Mouse (Mus musculus) right cerebral cortex, postnatal 10 days (tissue): ENCODE measurements around the gene Spata9.
"Not testable (repeated sequence)": the region's sequence is repeated elsewhere in the genome, so short reads cannot be mapped to it uniquely, and the experiment has no call there.

ENCODE experiments used
- DNase-seq, 2 experiments: peaks; one replicate each; pipeline ENCODE4 v3.0.0; 2021; ENCODE audit warnings: low spot score in 2 of 2

The Spata9 gene

DNA sequence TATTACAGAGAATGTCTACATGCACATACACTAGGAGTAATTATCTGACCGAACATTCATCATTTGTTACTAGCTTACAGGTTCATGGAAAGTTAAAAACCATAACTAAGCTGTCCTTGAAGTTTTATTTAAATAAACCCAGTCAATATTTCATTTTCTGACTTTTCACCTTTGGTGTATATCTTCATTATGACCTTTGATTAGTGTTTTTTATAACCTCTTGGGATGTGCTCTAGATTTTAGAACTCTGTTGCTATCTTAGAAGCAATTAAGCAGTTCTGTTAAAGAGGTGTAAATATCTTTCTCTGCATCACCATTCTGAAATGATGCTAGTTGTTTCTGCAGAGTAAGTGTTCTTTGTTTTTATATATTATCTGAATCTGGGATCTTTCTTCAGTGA lies at the start of gene Spata9:
Spata9 (plus strand) TSS at position 301 of the 400 bp plus-strand sequence.
- no peak for DNase-seq

DNA sequence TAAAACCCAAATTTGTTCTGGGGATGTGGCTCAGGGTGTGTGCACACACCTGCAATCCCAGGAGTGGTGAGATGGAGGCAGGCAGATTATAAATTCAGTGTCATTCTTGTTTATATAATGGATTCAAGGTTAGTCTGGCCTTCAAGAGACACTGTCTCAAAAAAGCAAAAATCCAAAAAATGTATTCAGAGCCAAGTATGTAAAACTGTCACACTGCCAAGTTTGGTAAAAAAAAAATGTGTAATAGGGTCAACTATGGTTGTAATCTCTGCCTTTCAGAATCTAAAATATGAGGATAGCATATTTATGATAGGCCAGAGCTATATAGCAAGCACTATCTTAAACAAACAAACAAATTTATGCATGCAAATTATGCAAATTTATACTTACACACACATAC lies 39.0 kb upstream of the Spata9 start:
- no peak for DNase-seq

DNA sequence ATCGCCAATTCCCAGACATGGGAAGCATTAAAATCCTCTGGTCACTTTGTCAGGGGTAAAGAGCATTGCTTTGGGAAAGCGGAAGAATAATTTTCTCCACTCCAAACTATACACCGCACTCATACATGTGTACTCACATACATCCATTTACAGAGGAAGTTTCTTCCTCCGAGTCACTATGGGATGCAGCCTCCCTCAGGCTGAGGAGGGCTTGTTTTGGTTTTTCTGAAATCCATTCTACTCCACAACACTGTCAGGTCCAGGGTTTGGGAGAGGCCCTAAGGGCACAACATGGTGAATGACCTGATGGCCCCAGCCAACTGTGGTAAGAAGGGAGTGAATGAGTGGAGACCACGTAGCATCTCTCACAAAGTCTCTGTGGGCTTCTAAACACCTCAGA lies 37.9 kb upstream of the Spata9 start:
- DNase-seq, result not testable (repeated sequence)

DNA sequence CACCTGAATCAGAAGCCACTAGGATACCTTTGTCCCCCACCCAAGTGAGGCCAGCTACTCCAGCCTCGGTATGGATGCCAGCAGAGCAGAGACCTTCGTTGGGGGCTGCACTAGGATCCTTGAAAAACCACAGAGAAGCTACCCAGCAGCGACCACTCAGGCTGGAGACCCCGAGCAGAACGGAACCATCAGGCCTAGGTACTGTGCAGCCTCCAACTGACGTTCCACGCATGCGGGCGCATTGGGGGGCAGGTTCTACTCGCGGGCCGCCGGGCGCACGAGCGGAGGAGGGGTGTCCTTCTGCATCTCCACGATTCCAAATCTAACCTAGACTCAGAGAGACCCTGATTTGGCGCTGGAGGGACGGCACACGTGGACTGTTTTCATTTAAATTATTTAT lies 36.9 kb upstream of the Spata9 start:
- DNase-seq, result no peak

DNA sequence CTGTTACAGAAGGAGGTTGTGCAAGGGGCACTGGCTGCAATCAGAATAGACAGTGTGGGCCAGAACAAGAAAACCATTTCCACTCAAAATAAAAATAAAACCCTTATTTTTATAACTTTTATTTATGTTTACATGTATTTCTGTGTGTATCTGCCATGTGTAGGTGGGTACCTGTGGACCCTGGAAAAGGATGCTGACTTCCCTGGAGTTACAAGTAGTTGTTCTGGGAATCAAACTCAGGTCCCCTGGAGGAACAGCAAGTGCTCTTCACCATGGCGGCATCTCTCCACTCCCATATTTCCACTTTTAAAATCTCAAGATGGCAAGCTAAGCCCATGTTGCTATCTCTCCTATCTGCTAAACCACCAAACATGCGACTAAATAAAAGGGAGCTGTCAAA lies 36.3 kb upstream of the Spata9 start:
- DNase-seq, result no peak

DNA sequence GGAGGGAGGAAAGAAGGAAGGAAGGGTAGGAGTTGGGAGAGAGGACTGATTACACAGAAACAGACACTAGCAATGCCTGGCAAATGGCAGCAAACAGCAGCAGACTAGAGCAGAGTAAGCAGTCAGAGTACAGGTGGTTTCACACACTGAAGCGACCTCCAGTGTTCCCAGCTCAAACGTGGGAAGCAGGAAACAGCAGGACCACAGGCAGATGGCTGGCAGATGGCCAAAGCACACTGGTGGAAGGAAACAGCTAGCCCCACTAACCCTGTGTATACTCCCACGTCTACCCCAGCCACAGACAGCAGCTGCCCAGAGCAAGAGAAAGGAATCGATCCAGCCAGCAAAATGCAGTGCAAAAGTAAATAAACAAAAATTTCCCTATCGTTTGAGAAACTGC lies 35.9 kb upstream of the Spata9 start:
- peak; percentile 76 to 79 for DNase-seq

DNA sequence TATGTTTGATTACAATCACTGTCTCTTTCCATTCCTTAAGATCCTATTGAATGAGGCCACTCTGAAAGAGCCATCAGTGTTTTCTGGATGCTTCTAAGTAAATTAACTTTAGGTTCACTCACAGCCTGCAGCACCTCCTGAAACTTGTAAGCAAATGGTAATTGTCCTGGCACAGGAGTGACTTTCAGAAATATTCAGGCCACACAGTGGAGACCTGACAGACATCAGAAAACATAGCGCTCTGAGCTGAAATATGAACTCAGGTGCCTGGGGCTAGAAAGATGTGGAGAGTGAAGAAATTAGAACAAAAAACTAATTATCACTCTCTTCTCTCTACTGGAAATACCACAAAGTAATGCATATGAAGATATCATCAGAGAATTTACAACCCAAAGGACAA lies 33.7 kb upstream of the Spata9 start:
- DNase-seq, result no peak

DNA sequence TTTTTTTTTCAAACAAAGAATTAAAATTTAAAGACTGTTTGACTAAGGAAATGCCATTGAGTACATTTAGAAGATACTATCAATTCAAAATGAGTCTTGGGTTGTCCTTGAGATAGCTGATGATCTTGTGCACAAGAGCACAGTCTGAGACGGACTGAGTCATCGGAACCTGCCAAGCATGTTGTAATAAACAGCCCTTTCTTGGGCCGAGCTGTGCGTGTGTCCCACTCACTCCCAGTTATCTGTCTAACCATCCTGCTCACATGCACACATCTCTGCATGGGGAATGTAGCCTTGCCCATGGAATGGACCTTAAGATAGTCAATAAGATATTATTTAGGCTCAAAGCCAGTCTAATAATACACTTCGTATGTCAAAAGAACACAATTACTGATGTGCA lies 28.1 kb upstream of the Spata9 start:
- DNase-seq, result no peak

DNA sequence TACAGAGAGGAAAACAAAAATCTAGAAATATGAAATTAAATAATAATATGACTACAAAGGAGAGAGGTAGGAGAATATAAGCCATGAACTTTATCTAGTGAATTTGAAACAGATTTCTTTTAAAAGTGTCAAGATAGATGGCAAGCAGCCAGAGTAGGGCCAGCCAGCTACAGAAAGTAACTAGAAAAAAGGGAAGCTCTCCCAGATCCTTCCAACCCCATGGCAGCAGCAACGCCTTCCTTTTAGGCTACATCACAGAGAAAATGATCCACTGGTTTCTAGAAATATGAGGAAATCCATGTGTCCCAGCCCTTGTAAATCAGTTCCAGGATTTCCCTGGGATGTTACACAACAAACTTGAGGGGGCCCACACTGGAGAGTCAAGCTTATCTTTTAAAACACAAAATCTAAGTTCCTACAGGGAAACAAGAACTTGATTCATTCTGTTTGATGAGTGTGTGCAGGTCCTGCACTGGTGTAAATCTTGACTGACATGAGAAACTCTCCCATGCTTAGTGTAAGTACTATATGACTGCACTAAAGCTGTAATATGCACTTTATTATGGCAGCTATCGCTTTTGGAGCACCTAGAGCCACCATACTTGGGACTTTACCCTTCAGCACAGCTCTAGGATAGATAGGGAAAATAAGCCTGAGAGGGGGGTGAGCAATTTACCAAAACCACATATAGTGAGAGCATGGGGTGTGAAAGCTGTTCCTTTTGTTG lies 26.0 kb upstream of the Spata9 start:
- DNase-seq, result no peak

DNA sequence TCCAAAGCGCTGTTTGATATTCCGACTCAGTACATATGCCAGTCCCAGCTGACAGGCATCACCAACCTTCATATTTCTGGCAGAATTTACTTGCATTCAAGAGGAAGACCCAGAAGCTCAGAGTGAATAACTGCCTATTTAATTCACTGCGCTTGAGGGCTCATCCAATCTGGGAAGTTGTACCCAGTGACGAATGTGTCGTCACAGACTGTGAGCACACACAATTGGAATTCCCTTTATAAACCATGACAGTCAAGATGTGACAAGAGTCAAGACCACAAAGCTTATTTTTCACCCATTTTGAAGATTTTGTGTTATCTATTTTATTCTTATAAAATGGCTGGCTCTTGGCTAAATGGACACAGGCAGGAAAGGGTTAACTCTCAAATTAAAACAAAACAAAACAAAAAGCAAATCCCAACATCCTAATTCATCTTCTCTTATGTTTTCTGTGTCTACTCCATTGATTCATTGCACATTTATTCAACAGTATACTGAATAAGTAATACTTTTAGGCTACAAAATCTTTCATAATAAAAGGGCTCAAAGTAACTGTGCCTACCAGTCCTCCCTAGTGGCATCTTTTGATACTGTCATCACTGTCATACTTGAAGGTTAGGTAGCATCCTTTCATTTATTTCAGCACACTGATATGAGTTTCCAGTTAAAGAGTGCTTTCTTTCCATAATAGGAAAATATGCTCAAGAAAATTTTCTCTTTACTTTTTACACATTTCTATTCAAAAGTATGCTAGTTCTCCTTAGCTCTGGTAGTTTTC lies 25.2 kb upstream of the Spata9 start:
- DNase-seq, result no peak

DNA sequence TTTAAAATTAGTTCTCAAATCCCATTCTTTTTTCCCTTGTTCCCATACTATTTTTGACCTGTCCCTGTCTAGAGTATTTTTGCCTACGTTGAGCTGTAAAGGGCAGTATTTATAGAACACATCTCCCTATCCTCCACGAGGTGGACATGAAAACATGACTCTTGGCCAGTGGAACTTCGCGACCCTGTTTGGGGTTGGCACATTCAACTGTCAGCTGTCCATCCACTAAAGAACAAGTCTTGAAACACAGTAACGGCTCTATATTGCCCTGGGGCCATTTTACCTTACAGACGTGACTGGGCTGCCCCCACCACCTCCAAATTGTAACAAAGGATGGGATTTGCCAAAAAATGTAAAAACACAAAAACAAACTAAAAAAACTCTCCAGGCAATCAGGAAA lies 24.2 kb upstream of the Spata9 start:
- DNase-seq, result no peak

DNA sequence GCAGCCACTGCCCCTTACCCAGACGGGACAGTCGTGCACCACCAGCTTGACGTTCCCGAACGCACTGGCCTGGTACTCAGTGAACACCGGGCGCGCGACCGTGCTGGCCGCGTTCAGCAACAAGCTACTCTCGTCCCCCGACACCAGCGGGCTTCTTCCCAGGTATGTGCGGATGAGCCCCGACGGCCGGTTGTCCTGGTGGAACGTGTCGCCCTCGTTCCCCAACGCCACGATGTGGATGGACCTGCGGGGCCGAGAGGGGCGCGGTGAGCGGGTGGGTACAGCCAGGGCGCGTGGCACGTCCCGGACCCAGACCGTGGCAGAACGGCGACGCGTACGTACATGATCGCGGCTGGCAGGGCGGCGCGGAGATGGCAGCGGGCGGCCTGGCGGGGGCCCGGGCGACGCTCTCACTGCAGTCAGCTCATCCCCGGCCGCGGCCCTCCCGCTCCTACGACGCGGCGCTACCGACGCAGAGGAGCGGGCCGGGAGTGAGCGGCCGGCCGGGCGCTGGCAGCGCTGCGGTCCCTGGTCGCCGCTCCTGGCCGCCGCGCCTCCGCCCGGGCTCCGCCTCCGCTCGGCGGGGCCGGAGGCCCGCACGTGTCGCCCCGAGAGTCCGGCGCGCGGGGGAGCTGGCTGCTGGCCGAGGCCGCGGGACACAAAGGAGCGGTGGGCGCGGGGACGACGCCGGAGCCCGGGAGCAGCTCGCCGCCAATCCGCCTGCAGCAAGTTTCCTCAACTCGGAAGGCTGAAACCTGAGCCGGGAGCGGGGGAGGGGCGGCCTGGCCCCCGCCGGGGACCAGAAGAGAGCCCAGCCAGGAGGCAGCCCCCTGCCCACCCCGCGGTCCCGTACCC lies 23.5 kb upstream of the Spata9 start, which contains the start of gene Rhobtb3:
Rhobtb3 (minus strand) TSS at position 737 of the 855 bp plus-strand sequence.
- DNase-seq, result peak; percentile 83

DNA sequence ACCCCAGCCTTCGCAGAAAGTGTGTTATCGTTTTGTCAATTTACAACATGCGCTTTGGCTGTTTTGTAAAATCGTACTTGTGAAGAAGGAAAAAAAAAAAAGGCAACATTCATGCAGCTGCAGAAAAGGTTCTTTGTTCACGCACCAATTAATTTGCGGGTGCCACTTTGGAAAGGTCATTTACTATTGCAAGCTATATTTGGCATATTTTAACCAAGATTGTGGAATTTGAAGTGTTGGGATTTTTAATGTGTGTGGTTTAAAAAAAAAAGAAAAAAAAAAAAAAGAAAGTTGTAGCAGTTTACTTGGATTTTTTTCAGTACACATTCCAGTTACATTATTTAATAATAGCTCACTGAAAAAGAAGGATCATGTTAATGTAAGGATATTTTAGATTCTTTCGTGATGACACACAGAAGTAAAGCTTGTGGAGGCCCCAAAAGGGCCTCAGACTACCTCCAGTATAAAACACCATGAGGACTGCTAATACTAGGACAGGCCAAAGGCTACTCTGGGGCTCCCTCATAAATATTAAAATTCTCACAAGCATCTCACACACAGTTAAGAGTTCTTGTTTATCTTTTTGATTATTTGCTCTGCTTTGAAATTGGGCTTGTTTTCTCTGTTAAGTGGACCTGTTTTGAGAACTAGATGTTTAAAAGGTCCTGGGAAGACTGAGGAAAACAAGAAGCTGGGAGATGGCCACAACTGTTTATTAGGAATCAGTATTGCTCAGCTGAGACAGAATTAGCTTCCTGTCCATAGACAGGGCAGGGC lies 22.7 kb upstream of the Spata9 start:
- no peak for DNase-seq

DNA sequence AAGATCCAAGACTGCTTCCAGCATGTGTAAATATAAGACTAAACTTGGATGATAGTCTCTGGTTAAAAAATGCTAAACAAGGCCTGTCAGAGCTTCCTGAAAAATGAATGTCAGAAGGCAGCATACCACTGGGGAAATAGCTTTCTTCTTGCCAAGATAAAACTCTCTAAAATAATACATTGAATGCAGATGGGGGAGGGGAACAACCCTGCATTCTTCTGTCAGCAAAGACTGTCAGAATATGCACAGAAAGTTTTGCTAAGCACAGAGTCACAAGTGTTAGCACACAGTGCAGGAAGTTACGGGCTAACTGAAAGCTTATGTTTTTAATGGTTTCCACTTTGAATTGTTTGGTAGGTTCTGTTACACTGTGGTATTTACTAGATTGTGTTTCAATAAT lies 16.7 kb upstream of the Spata9 start:
- DNase-seq, result no peak

DNA sequence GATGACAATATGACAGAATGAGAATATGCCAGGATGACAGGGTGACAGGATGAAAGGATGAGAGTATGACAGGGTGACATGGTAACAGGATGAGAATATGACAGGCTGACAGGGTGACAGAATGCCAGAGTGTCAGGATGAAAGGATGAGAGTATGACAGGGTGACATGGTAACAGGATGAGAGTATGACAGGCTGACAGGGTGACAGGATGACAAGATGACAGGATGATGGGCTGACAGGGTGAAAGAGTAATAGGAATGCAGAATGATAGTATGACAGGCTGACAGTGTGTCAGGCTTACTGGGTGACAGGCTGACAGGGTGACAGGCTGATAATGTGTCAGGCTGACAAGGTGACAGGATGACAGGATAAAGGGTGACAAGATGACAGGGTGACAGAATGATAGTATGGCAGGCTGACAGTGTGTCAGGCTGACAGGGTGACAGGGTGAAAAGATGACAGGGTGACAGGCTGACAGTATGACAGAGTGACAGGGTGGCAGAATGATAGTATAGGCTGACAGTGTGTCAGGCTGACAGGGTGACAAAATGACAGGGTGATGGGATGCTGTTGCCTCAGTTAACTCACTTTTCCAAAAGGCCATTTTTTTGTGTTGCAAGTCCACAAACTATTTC lies 11.5 kb upstream of the Spata9 start:
- no peak for DNase-seq

DNA sequence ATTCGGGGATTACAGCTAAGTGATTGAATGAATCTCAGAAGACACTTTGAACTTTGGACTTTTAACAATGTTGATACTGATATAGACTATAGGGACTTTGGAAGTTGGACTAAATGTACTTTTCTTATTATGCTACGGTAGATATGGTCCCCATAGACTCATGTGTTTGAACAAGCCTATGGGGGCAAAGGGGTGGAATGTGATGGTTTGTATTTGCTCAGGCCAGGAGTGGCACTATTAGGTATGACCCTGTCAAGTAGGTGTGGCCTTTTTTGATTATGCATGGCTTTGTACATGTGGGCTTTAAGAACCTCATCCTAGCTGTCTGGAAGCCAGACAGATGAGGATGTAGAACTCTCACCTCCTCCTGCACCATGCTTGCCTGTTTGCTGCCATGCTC lies 7.5 kb downstream of the Spata9 start:
- no peak for DNase-seq

DNA sequence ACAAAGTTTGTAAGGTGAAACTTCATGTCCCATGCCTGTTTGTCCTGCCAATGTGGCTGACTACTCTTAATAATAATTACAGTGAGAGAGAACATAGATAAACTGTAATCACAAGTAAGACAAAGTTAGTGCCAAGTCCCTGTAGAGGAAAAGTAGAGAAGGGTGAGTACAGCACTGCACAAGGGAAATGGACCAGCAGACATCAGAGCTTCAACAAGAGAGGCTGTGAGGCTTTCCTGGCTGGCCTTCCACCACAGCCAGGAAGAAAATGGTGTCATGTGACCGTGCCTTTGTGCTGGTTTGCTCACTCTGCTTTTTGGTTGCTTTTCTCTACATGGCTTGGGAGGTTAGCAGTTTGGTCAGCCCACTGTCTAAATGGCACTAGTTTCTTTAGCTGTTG lies 8.7 kb downstream of the Spata9 start:
- DNase-seq, result peak in 1 of 2 experiments; percentile 30

DNA sequence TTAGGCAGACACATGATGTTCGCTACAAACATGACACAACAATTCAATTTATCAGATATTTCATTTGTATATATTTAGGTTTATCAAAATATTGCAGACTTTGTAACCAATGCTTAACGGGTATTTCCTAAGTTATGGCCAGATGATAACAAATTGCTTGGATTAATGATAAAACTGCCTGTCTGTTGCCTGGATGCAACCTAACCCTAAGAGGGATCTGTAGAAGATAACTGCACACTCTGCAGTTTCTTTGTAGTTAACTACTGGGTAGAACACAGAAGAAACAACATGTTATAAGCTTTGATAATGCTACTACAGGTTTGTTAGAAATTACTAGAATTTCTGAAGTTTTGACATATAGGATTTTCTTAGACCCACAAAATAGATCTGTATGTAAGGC lies 9.3 kb downstream of the Spata9 start:
- no peak for DNase-seq

DNA sequence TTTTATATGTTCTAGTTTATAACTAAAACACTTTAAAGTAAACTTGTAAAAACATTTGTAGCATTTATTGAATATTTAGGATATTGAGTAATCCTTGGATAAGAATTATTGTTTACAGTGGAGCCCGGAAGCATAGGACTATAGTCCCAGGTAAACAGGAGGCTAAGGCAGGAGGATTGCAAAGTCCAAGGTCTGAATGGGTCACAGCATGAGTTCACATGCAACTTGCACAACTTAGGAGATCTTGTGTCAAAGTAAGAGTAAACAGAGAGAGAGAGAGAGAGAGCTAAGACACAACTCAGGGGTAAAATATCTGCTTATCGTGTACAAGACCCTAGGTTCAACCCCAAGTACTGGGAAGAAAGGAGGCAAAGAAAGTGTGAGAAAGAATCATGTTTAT lies 9.7 kb downstream of the Spata9 start:
- DNase-seq, result no peak

DNA sequence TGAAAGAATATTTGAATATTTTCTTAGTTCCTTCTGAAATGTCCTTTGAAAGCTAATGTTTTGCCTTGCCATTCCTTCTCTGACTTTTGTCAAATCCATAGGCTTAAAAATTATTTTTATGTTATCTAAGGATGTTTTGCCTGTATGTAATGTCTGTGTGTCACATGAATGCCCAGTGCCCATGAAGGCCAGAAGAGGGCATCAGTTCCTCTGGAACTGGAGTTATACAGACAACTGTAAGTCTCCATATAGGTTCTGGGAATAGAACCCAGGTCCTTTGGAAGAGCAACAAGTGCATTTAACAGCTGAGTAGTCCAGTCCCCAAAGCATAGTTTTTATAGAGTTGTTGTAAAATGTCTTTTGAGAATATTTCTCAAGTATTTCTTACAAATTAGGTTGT lies 15.0 kb downstream of the Spata9 start:
- DNase-seq, result no peak

DNA sequence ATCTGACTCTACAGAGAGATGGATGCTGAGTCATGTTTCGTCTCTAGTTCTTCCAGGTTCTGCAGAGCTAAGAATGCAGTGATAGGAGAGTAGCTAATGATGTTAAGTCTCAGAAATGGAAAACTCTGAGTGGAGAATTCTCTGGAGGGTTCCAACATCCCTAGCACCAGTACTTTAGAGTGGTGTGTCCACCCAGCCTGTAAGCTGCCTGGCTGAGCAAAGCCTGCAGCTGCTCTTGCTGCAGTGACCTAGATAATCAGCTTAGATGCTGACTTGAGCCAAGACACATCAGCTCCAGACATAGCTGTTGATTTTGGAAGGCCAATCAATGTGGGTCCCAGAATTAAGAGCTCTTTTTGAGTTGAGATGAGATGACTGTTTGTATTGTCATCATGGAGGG lies 21.1 kb downstream of the Spata9 start:
- DNase-seq, result peak in 1 of 2 experiments; percentile 27
